Mouse (Mus musculus) liver, embryonic 11.5 days (tissue): ENCODE results near the gene Hexa. TPM values are rescaled to one million over a fixed set of nuclear protein-coding genes. Genes with fewer than 3 reads are reported as not detected.
A peak's percentile ranks its signal among the peaks of the same experiment; 100 is the strongest.

Source experiments
- ATAC-seq: fragments of 200-750 bp; cut with Nextera tagmentation; replicated peaks from 2 replicates; pipeline ENCODE4 v1.8.0; 2017; ENCODE audit warnings: moderate number of reproducible peaks, mild to moderate bottlenecking, moderate TSS enrichment, moderate library complexity; ENCODE audit not compliant: low FRiP score
- DNase-seq: peaks from one replicate; pipeline ENCODE4 v3.0.0-alpha.2; 2017; ENCODE audit warnings: low spot score
- H3K27ac ChIP-seq: fragments of 300-500 bp; sonication (generic); 2 replicates; pipeline ENCODE4 v1.5.1; 2014; ENCODE audit warnings: mild to moderate bottlenecking, low read depth, low read length, control low read depth
- H3K27me3 ChIP-seq: fragments of 300-500 bp; sonication (generic); replicated peaks from 2 replicates; pipeline ENCODE4 v1.6.1; 2014; ENCODE audit warnings: low read length, mixed read lengths; ENCODE audit not compliant: control insufficient read depth, insufficient read depth
- H3K36me3 ChIP-seq: fragments of 300-500 bp; sonication (generic); 2 replicates; pipeline ENCODE4 v1.6.1; 2014; ENCODE audit warnings: mild to moderate bottlenecking, low read length, moderate library complexity, mixed read lengths; ENCODE audit not compliant: control insufficient read depth, insufficient read depth
- H3K4me1 ChIP-seq: fragments of 300-500 bp; sonication (generic); replicated peaks from 2 replicates; pipeline ENCODE4 v1.6.1; 2014; ENCODE audit warnings: low read length, mixed read lengths; ENCODE audit not compliant: control insufficient read depth, insufficient read depth
- H3K4me2 ChIP-seq: fragments of 300-500 bp; sonication (generic); 2 replicates; pipeline ENCODE4 v1.6.1; 2014; ENCODE audit warnings: mild to moderate bottlenecking, control low read depth, moderate library complexity
- H3K4me3 ChIP-seq: fragments of 300-500 bp; sonication (generic); 2 replicates; pipeline ENCODE4 v1.5.1; 2014; ENCODE audit warnings: low read depth, low read length, control low read depth
- H3K9ac ChIP-seq: fragments of 300-500 bp; sonication (generic); 2 replicates; pipeline ENCODE4 v1.6.1; 2014; ENCODE audit warnings: low read depth, low read length, control low read depth
- H3K9me3 ChIP-seq: fragments of 300-500 bp; sonication (generic); 2 replicates; pipeline ENCODE4 v1.6.1; 2016; ENCODE audit warnings: low read length, inconsistent platforms, mixed read lengths; ENCODE audit not compliant: control insufficient read depth
- WGBS: fragments of 180-500 bp; shearing (Covaris S2); extraction: QIAGEN DNeasy Blood & Tissue Kit; methylation state at CpG from one replicate; pipeline ENCODE4 v1.1.7; 2014; 5-methylcytosine and 5-hydroxymethylcytosine counted together
- polyA plus RNA-seq: library from polyadenylated mRNA; unstranded; fragments of >200 nt; fragmentation: Nextera tagmentation; extraction: Ambion mirVana; gene quantifications from 2 replicates; pipeline ENCODE4 v1.2.1, GENCODE M21; 2014

Hexa gene
- 62.4 and 65.3 TPM in 2 replicates for polyA plus RNA-seq

DNA sequence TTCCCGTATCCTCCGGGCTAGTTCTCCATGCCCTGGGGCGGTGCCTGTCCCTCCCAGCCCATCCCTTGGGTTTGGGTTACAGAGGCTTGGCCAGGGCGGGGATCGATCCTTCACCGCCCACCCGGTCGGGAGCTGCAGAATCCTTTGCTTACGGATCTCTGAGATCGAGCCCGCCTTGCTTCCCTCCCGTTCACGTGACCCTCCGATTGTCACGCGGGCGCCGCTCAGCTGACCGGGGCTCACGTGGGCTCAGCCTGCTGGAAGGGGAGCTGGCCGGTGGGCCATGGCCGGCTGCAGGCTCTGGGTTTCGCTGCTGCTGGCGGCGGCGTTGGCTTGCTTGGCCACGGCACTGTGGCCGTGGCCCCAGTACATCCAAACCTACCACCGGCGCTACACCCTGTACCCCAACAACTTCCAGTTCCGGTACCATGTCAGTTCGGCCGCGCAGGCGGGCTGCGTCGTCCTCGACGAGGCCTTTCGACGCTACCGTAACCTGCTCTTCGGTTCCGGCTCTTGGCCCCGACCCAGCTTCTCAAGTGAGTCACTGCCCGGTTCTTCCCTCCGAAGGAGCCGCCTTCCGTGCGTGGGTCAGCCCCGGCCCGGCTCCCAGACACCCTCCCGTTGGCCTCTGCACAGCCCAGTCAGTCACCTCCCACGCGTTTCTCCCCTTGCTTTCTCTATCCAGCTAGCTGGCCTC, at the start of gene Hexa, which contains the start of gene Tmem202:
Gene Hexa, plus strand, starts transcription at position 100 of the 697 bp plus-strand sequence.
Gene Tmem202, minus strand, starts transcription at position 407 of the 697 bp plus-strand sequence.
- ATAC-seq, result peak; percentile 75
- Histone ChIP-seq H3K4me1 (peaks cover 11% of the 10 kb centered on the region), H3K4me2 (peak within 1 kb of the TSS; percentile 87), H3K36me3 (no peaks in the 10 kb centered on the region), H3K27me3 (no peaks in the 10 kb centered on the region), H3K27ac (0 out of 2 replicates have a peak within 1 kb of the TSS, but pooled peaks have one; percentile 19), H3K9me3 (no peaks in the 10 kb centered on the region), H3K4me3 (peak within 1 kb of the TSS; percentile 68), H3K9ac (peak within 1 kb of the TSS; percentile 82)
- 2% methylated on average over 55 of the region's 55 CpGs for WGBS
- DNase-seq, result peak; percentile 85

- Histone ChIP-seq H3K4me3 (no peak overlapping the region), H3K4me2 (no peak overlapping the region), H3K27ac (no peak overlapping the region), H3K9me3 (no peaks in the 10 kb centered on the region), H3K36me3 (no peaks in the 10 kb centered on the region), H3K9ac (no peak overlapping the region), H3K4me1 (no peaks in the 10 kb centered on the region), H3K27me3 (no peaks in the 10 kb centered on the region)
- WGBS, result 51% methylated on average over 1 of the region's 1 CpGs
- no peak for DNase-seq
- no peak for ATAC-seq
These were observed 31.2 kb upstream of the Hexa start for GRCm38 (mm10) chr9:59508146-59508545.

DNA sequence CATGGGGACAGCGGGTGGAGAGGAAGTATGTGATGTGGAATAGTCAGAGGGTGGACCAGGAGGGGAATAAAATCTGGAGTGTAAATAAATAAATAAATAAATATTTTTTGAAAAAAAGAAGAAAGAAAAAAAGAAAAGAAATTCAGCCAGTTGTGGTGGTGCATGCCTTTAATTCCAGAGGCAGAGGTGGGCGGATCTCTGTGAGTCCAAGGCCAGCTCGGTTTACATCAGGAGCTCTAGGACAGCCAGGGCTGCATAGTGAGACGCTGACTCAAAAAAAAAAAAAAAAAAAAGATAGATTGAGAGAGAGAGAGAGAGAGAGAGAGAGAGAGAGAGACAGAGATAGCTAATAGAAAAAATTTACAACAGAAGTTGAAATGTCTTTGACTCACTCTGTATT, 27.0 kb upstream of the Hexa start:
- no peaks in the 10 kb centered on the region for H3K4me1 ChIP-seq
- no peaks in the 10 kb centered on the region for H3K36me3 ChIP-seq
- ATAC-seq (no peak), DNase-seq (no peak)
- no peak overlapping the region for H3K27ac ChIP-seq
- no peaks in the 10 kb centered on the region for H3K9me3 ChIP-seq
- H3K9ac ChIP-seq, result no peak overlapping the region
- H3K27me3 ChIP-seq, result no peaks in the 10 kb centered on the region
- H3K4me2 ChIP-seq, result no peak overlapping the region
- WGBS, result 53% methylated on average over 4 of the region's 4 CpGs
- H3K4me3 ChIP-seq, result no peak overlapping the region

DNA sequence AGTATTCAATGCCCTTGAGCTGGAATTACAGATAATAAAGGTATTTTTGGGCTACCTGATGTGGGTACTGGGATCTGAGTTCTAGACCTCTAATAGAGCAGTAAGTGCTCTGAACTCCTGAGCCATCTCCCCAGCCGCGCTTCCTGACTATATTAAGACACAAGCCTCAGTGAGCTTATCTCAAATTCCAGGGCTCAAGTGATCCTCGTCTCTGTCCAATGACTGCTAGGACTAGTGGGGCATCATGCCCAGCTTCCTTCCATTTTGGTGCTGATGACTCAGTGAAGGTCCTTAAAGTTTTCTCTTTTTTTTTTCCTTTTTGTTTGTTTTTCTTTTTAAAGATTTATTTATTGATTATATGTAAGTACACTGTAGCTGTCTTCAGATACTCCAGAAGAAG, 24.3 kb upstream of the Hexa start:
- ATAC-seq (no peak), DNase-seq (no peak)
- 34% methylated on average over 3 of the region's 3 CpGs for WGBS
- Histone ChIP-seq H3K4me3 (no peak overlapping the region), H3K9ac (no peak overlapping the region), H3K27me3 (no peaks in the 10 kb centered on the region), H3K27ac (no peak overlapping the region), H3K36me3 (no peaks in the 10 kb centered on the region), H3K4me1 (no peaks in the 10 kb centered on the region), H3K9me3 (no peaks in the 10 kb centered on the region), H3K4me2 (no peak overlapping the region)

- no peaks in the 10 kb centered on the region for H3K27me3 ChIP-seq
- H3K4me2 ChIP-seq, result no peak overlapping the region
- no peak for DNase-seq
- H3K4me1 ChIP-seq, result no peaks in the 10 kb centered on the region
- no peak overlapping the region for H3K4me3 ChIP-seq
- H3K27ac ChIP-seq, result no peak overlapping the region
- H3K9me3 ChIP-seq, result no peaks in the 10 kb centered on the region
- H3K36me3 ChIP-seq, result no peaks in the 10 kb centered on the region
- WGBS, result 58% methylated on average over 7 of the region's 7 CpGs
- ATAC-seq, result no peak
- no peak overlapping the region for H3K9ac ChIP-seq
These were observed 22.2 kb upstream of the Hexa start for GRCm38 (mm10) chr9:59517127-59517526.

DNA sequence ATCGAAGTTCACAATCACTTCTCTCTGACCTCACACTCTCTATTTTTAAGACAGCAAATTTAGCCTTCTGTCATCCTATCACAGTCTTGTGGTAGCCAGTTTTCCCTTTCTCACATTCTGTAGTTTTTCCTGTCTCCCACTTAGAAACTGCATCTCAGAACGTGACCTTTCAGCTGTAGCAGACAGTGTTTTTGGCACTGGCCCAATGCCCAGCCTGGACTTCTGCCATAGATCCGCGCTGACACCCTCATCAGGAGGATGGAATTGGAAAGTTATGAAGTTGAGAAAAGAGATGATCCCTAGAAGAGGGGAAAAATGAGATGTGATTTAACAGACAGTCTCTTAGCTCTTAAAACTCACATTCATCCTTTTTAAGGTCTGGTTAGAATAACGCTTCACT, 20.4 kb upstream of the Hexa start:
- ATAC-seq, result no peak
- DNase-seq, result no peak
- no peak overlapping the region for H3K9ac ChIP-seq
- H3K36me3 ChIP-seq, result no peaks in the 10 kb centered on the region
- no peaks in the 10 kb centered on the region for H3K9me3 ChIP-seq
- no peak overlapping the region for H3K4me3 ChIP-seq
- H3K27me3 ChIP-seq, result no peaks in the 10 kb centered on the region
- H3K4me1 ChIP-seq, result peaks cover 5% of the 10 kb centered on the region; the same call in 1 of the 2 replicates
- 76% methylated on average over 5 of the region's 5 CpGs for WGBS
- no peak overlapping the region for H3K4me2 ChIP-seq
- H3K27ac ChIP-seq, result no peak overlapping the region

DNA sequence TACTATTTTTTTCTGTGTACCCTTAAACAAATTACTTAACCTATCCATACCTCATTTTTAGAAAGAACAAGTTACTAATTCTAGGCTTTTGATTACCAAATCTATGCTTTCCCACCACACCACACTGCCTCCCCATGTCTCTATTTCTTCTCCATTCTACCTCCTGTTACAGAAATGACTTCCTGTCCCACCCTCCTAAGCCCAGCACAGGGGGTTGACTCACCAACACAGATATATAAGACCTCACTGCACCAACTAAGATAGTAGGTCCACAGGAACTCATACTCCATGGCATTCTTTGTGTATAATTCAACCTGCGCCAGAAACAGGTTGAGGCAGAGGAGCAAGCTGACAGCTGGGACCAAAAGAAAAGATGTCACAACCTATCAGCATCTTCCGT, 19.9 kb upstream of the Hexa start:
- DNase-seq (no peak), ATAC-seq (no peak)
- Histone ChIP-seq H3K27me3 (no peaks in the 10 kb centered on the region), H3K4me1 (peaks cover 5% of the 10 kb centered on the region; the same call in 1 of the 2 replicates), H3K4me3 (no peak overlapping the region), H3K9me3 (no peaks in the 10 kb centered on the region), H3K9ac (no peak overlapping the region), H3K27ac (no peak overlapping the region), H3K36me3 (no peaks in the 10 kb centered on the region), H3K4me2 (no peak overlapping the region)
- 72% methylated on average over 2 of the region's 2 CpGs for WGBS

GRCm38 (mm10) chr9:59522906-59523305, 16.4 kb upstream of the Hexa start:
- Histone ChIP-seq H3K4me2 (no peak overlapping the region), H3K27ac (no peak overlapping the region), H3K27me3 (no peaks in the 10 kb centered on the region), H3K9me3 (no peaks in the 10 kb centered on the region), H3K36me3 (no peaks in the 10 kb centered on the region), H3K4me3 (no peak overlapping the region), H3K4me1 (peaks cover 5% of the 10 kb centered on the region; the same call in 1 of the 2 replicates), H3K9ac (no peak overlapping the region)
- DNase-seq (no peak), ATAC-seq (no peak)
- 22% methylated on average over 4 of the region's 4 CpGs for WGBS

DNA sequence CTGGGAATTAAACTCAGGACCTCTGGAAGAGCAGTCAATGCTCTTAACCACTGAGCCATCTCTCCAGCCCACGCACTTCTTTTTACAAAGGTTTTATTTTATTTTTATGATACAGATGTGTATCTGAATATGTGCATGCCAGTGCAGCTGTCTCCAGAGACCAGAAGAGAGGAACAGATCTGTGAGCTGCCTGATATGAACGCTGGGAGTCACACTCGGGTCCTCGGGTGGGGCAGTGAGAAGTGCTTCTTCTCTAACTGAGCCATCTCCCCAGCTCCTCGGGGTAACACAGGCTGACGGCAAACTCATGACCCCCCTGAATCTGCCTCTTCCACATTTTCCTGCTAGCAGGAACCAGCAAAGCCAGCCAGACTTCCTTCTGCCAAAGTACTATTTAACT, 12.6 kb upstream of the Hexa start:
- WGBS, result 49% methylated on average over 6 of the region's 6 CpGs
- H3K4me1 ChIP-seq, result peaks cover 5% of the 10 kb centered on the region; the same call in 1 of the 2 replicates
- H3K9ac ChIP-seq, result no peak overlapping the region
- no peaks in the 10 kb centered on the region for H3K36me3 ChIP-seq
- H3K4me2 ChIP-seq, result no peak overlapping the region
- no peak for ATAC-seq
- no peaks in the 10 kb centered on the region for H3K9me3 ChIP-seq
- no peaks in the 10 kb centered on the region for H3K27me3 ChIP-seq
- H3K27ac ChIP-seq, result no peak overlapping the region
- H3K4me3 ChIP-seq, result no peak overlapping the region
- no peak for DNase-seq
